Mouse (Mus musculus): ENCODE results near the gene Ten1.

DNA sequence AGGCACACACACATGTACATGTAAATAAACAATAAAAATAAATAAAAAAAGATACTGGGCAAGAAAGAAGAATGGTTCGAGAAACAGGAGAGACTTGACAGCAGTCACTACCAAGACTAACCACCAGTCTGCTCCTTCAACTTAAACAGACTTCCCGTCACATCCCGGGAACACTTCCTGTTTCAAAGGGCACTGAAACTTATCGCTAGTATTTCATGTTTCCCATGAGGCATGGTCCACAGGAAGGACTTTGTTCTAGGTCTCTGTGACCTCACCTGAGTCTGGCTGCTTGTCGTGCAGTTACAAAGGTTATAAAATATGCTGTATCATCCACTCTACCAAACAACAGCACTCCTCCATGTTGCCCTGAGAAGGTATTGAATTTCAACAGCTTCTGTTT lies 3.4 kb upstream of the Ten1 start:
- TF ChIP-seq CTCF (IDR thresholded peaks at IDR 0.05; ENCODE audit: low read depth) (peak; percentile 43; the same call in 1 of the 2 replicates), EP300 (IDR thresholded peaks at IDR 0.05; ENCODE audit: low read depth) (peak; percentile 85)
